Mouse (Mus musculus) stomach, embryonic 16.5 days (tissue): Measurements from ENCODE around the gene Poc1b. TPM values are rescaled to one million over a fixed set of nuclear protein-coding genes. Genes with fewer than 3 reads are reported as not detected.

Experiments
- ATAC-seq: fragments of 200-750 bp; cut with Nextera tagmentation; 2 replicates; pipeline ENCODE4 v1.8.0; 2017; ENCODE audit warnings: moderate number of reproducible peaks, moderate TSS enrichment; ENCODE audit not compliant: insufficient read depth, low FRiP score
- H3K27ac ChIP-seq: fragments of 300-500 bp; sonication (generic); 2 replicates; pipeline ENCODE4 v1.5.1; 2014; ENCODE audit warnings: low read length
- H3K27me3 ChIP-seq: fragments of 300-500 bp; sonication (generic); 2 replicates; pipeline ENCODE4 v1.6.1; 2014; ENCODE audit warnings: low read length, control low read depth, mixed read lengths; ENCODE audit not compliant: control insufficient read depth, insufficient read depth
- H3K36me3 ChIP-seq: fragments of 300-500 bp; sonication (generic); 2 replicates; pipeline ENCODE4 v1.6.1; 2014; ENCODE audit warnings: low read length; ENCODE audit not compliant: control insufficient read depth, insufficient read depth
- H3K4me1 ChIP-seq: fragments of 300-500 bp; sonication (generic); 2 replicates; pipeline ENCODE4 v1.6.1; 2014; ENCODE audit warnings: low read length, control low read depth, mixed read lengths; ENCODE audit not compliant: control insufficient read depth, insufficient read depth
- H3K4me2 ChIP-seq: fragments of 300-500 bp; sonication (generic); 2 replicates; pipeline ENCODE4 v1.6.1; 2014; ENCODE audit warnings: low read depth, low read length, mixed read lengths
- H3K4me3 ChIP-seq: fragments of 300-500 bp; sonication (generic); replicated peaks from 2 replicates; pipeline ENCODE4 v1.5.1; 2014; ENCODE audit warnings: mild to moderate bottlenecking, low read length
- H3K9ac ChIP-seq: fragments of 300-500 bp; sonication (generic); 2 replicates; pipeline ENCODE4 v1.6.1; 2014; ENCODE audit warnings: low read length
- H3K9me3 ChIP-seq: fragments of 300-500 bp; sonication (generic); replicated peaks from 2 replicates; pipeline ENCODE4 v1.6.1; 2016; ENCODE audit warnings: low read length, control low read depth; ENCODE audit not compliant: control insufficient read depth
- WGBS: fragments of 180-500 bp; shearing (Covaris S2); extraction: QIAGEN DNeasy Blood & Tissue Kit; methylation state at CpG from one replicate; pipeline ENCODE4 v1.1.7; 2014; 5-methylcytosine and 5-hydroxymethylcytosine counted together
- polyA plus RNA-seq: library from polyadenylated mRNA; unstranded; fragments of >200 nt; fragmentation: Nextera tagmentation; extraction: Ambion mirVana; gene quantifications from 2 replicates; pipeline ENCODE4 v1.2.1, GENCODE M21; 2015

Poc1b gene
- polyA plus RNA-seq, 1 experiment from 2014 or later, result 16.1 TPM

- H3K27me3 ChIP-seq, result no peaks in the 10 kb centered on the region
- H3K4me2 ChIP-seq, result no peak overlapping the region
- no peak overlapping the region for H3K9ac ChIP-seq
- H3K4me1 ChIP-seq, result peaks cover 25% of the 10 kb centered on the region
- no peak overlapping the region for H3K4me3 ChIP-seq
- H3K27ac ChIP-seq, result peak overlapping the region; percentile 51
- no peaks in the 10 kb centered on the region for H3K9me3 ChIP-seq
- H3K36me3 ChIP-seq, result no peaks in the 10 kb centered on the region
- WGBS, result 46% methylated on average over 5 of the region's 5 CpGs
- peak; percentile 59; the same call in 1 of the 2 replicates for ATAC-seq
Observed at GRCm38 (mm10) chr10:99169765-99170129, 62.9 kb downstream of the Poc1b start.

- Histone ChIP-seq H3K9ac (peak overlapping the region; percentile 35; the same call in 1 of the 2 replicates), H3K4me1 (peaks cover 18% of the 10 kb centered on the region), H3K9me3 (no peaks in the 10 kb centered on the region), H3K36me3 (no peaks in the 10 kb centered on the region), H3K4me3 (no peak overlapping the region), H3K27me3 (no peaks in the 10 kb centered on the region), H3K4me2 (peak overlapping the region; percentile 25), H3K27ac (peak overlapping the region; percentile 83)
- peak; percentile 61 for ATAC-seq
- 26% methylated on average over 12 of the region's 12 CpGs for WGBS
Observed at GRCm38 (mm10) chr10:99171961-99172497, 65.2 kb downstream of the Poc1b start.

- no peak overlapping the region for H3K4me3 ChIP-seq
- WGBS, result 39% methylated on average over 7 of the region's 7 CpGs
- peak overlapping the region; percentile 1 for H3K27ac ChIP-seq
- H3K9me3 ChIP-seq, result no peaks in the 10 kb centered on the region
- H3K36me3 ChIP-seq, result no peaks in the 10 kb centered on the region
- H3K4me2 ChIP-seq, result no peak overlapping the region
- ATAC-seq, result no peak
- no peaks in the 10 kb centered on the region for H3K27me3 ChIP-seq
- H3K4me1 ChIP-seq, result peaks cover 18% of the 10 kb centered on the region
- H3K9ac ChIP-seq, result no peak overlapping the region
Observed at GRCm38 (mm10) chr10:99172906-99173507, 66.2 kb downstream of the Poc1b start.

- 89% methylated on average over 9 of the region's 9 CpGs for WGBS
- Histone ChIP-seq H3K4me1 (peaks cover 6% of the 10 kb centered on the region; the same call in 1 of the 2 replicates), H3K4me2 (no peak overlapping the region), H3K36me3 (no peaks in the 10 kb centered on the region), H3K9ac (no peak overlapping the region), H3K27me3 (no peaks in the 10 kb centered on the region), H3K4me3 (no peak overlapping the region), H3K9me3 (no peaks in the 10 kb centered on the region), H3K27ac (no peak overlapping the region)
- ATAC-seq, result no peak
Observed at GRCm38 (mm10) chr10:99176911-99177310, 70.1 kb downstream of the Poc1b start.

- no peak overlapping the region for H3K4me3 ChIP-seq
- WGBS, result 87% methylated on average over 2 of the region's 2 CpGs
- no peaks in the 10 kb centered on the region for H3K27me3 ChIP-seq
- no peaks in the 10 kb centered on the region for H3K9me3 ChIP-seq
- H3K27ac ChIP-seq, result no peak overlapping the region
- no peak overlapping the region for H3K9ac ChIP-seq
- no peak overlapping the region for H3K4me2 ChIP-seq
- ATAC-seq, result no peak
- no peaks in the 10 kb centered on the region for H3K4me1 ChIP-seq
- H3K36me3 ChIP-seq, result no peaks in the 10 kb centered on the region
Observed at GRCm38 (mm10) chr10:99178118-99178517, 71.3 kb downstream of the Poc1b start.

- no peak overlapping the region for H3K4me2 ChIP-seq
- 91% methylated on average over 5 of the region's 5 CpGs for WGBS
- ATAC-seq, result no peak
- H3K4me3 ChIP-seq, result no peak overlapping the region
- no peaks in the 10 kb centered on the region for H3K36me3 ChIP-seq
- no peaks in the 10 kb centered on the region for H3K9me3 ChIP-seq
- no peak overlapping the region for H3K9ac ChIP-seq
- no peaks in the 10 kb centered on the region for H3K4me1 ChIP-seq
- no peak overlapping the region for H3K27ac ChIP-seq
- H3K27me3 ChIP-seq, result no peaks in the 10 kb centered on the region
Observed at GRCm38 (mm10) chr10:99179122-99179521, 72.3 kb downstream of the Poc1b start.

GRCm38 (mm10) chr10:99179566-99179965 lies 72.7 kb downstream of the Poc1b start:
- Histone ChIP-seq H3K27ac (no peak overlapping the region), H3K27me3 (no peaks in the 10 kb centered on the region), H3K9me3 (no peaks in the 10 kb centered on the region), H3K36me3 (no peaks in the 10 kb centered on the region), H3K4me2 (no peak overlapping the region), H3K4me3 (no peak overlapping the region), H3K4me1 (no peaks in the 10 kb centered on the region), H3K9ac (no peak overlapping the region)
- ATAC-seq, result no peak
- 90% methylated on average over 4 of the region's 4 CpGs for WGBS

GRCm38 (mm10) chr10:99181497-99181896 lies 74.7 kb downstream of the Poc1b start:
- Histone ChIP-seq H3K36me3 (no peaks in the 10 kb centered on the region), H3K9me3 (no peaks in the 10 kb centered on the region), H3K27me3 (no peaks in the 10 kb centered on the region), H3K9ac (no peak overlapping the region), H3K4me1 (no peaks in the 10 kb centered on the region), H3K27ac (no peak overlapping the region), H3K4me3 (no peak overlapping the region), H3K4me2 (no peak overlapping the region)
- WGBS, result 89% methylated on average over 8 of the region's 8 CpGs
- ATAC-seq, result no peak

GRCm38 (mm10) chr10:99182107-99182506 lies 75.3 kb downstream of the Poc1b start:
- Histone ChIP-seq H3K4me1 (no peaks in the 10 kb centered on the region), H3K9me3 (no peaks in the 10 kb centered on the region), H3K9ac (no peak overlapping the region), H3K27ac (no peak overlapping the region), H3K4me2 (no peak overlapping the region), H3K4me3 (no peak overlapping the region), H3K27me3 (no peaks in the 10 kb centered on the region), H3K36me3 (no peaks in the 10 kb centered on the region)
- WGBS, result 77% methylated on average over 5 of the region's 5 CpGs
- ATAC-seq, result no peak
